Mouse (Mus musculus) forebrain, embryonic 16.5 days (tissue): ENCODE results near the gene Ubr2. TPM values are rescaled to one million over a fixed set of nuclear protein-coding genes. Genes with fewer than 3 reads are reported as not detected.

Experiments
- ATAC-seq: fragments of 200-750 bp; cut with Nextera tagmentation; 2 replicates; pipeline ENCODE4 v1.8.0; 2017; ENCODE audit warnings: mild to moderate bottlenecking, moderate library complexity
- H3K27ac ChIP-seq: fragments of 300-500 bp; sonication (generic); 2 replicates; pipeline ENCODE4 v1.5.1; 2014; ENCODE audit warnings: low read length, control low read depth
- H3K27me3 ChIP-seq: fragments of 300-500 bp; sonication (generic); replicated peaks from 2 replicates; pipeline ENCODE4 v1.6.1; 2014; ENCODE audit warnings: low read length; ENCODE audit not compliant: control insufficient read depth, insufficient read depth
- H3K36me3 ChIP-seq: fragments of 300-500 bp; sonication (generic); 2 replicates; pipeline ENCODE4 v1.6.1; 2014; ENCODE audit not compliant: control insufficient read depth, insufficient read depth
- H3K4me1 ChIP-seq: fragments of 300-500 bp; sonication (generic); replicated peaks from 2 replicates; pipeline ENCODE4 v1.6.1; 2014; ENCODE audit warnings: low read length; ENCODE audit not compliant: control insufficient read depth, insufficient read depth
- H3K4me2 ChIP-seq: fragments of 300-500 bp; sonication (generic); 2 replicates; pipeline ENCODE4 v1.6.1; 2014; ENCODE audit warnings: mild to moderate bottlenecking, low read length, control low read depth
- H3K4me3 ChIP-seq: fragments of 300-500 bp; sonication (generic); replicated peaks from 2 replicates; pipeline ENCODE4 v1.5.1; 2014; ENCODE audit warnings: mild to moderate bottlenecking, low read length, control low read depth
- H3K9ac ChIP-seq: fragments of 300-500 bp; sonication (generic); replicated peaks from 2 replicates; pipeline ENCODE4 v1.6.1; 2014; ENCODE audit warnings: low read depth, low read length, control low read depth
- H3K9me3 ChIP-seq: fragments of 300-500 bp; sonication (generic); 2 replicates; pipeline ENCODE4 v1.6.1; 2016; ENCODE audit warnings: low read length; ENCODE audit not compliant: control insufficient read depth
- WGBS: fragments of 180-500 bp; shearing (Covaris S2); extraction: QIAGEN DNeasy Blood & Tissue Kit; methylation state at CpG from one replicate; pipeline ENCODE4 v1.1.7; 2014; 5-methylcytosine and 5-hydroxymethylcytosine counted together
- polyA plus RNA-seq: library from polyadenylated mRNA; unstranded; fragments of >200 nt; fragmentation: Nextera tagmentation; extraction: Ambion mirVana; gene quantifications from 2 replicates; pipeline ENCODE4 v1.2.1, GENCODE M21; 2015

Gene Ubr2
- 16.0 and 16.9 TPM in 2 replicates for polyA plus RNA-seq

GRCm38 (mm10) chr17:47009898-47010721 is at the start of gene Ubr2:
Gene Ubr2, minus strand, starts transcription at chr17:47010556.
- H3K4me2 ChIP-seq: peak within 1 kb of the TSS; percentile 93
- peak within 1 kb of the TSS; percentile 96 for H3K9ac ChIP-seq
- ATAC-seq: peak; percentile 98
- peaks cover 22% of the 10 kb centered on the region for H3K4me1 ChIP-seq
- WGBS: under 1% methylated on average over 76 of the region's 77 CpGs
- no peaks in the 10 kb centered on the region; the same call in 1 of the 2 replicates for H3K27me3 ChIP-seq
- peak within 1 kb of the TSS; percentile 88 for H3K4me3 ChIP-seq
- no peaks in the 10 kb centered on the region for H3K9me3 ChIP-seq
- H3K27ac ChIP-seq: peak within 1 kb of the TSS; percentile 88
- no peaks in the 10 kb centered on the region for H3K36me3 ChIP-seq

GRCm38 (mm10) chr17:47059836-47060360 is 49.5 kb upstream of the Ubr2 start:
- Histone ChIP-seq H3K9ac (no peak overlapping the region), H3K36me3 (no peaks in the 10 kb centered on the region), H3K27me3 (no peaks in the 10 kb centered on the region), H3K27ac (no peak overlapping the region), H3K4me1 (no peaks in the 10 kb centered on the region), H3K4me2 (no peak overlapping the region), H3K4me3 (no peak overlapping the region), H3K9me3 (0 out of 2 replicates have a peak, but pooled peaks cover 4% of the 10 kb centered on the region)
- no peak for ATAC-seq
- WGBS: 67% methylated on average over 12 of the region's 12 CpGs

- H3K27ac ChIP-seq: no peak overlapping the region
- ATAC-seq: no peak
- no peaks in the 10 kb centered on the region for H3K4me1 ChIP-seq
- H3K9ac ChIP-seq: no peak overlapping the region
- WGBS: 97% methylated on average over 4 of the region's 4 CpGs
- no peak overlapping the region for H3K4me2 ChIP-seq
- H3K27me3 ChIP-seq: no peaks in the 10 kb centered on the region
- H3K4me3 ChIP-seq: no peak overlapping the region
- 0 out of 2 replicates have a peak, but pooled peaks cover 4% of the 10 kb centered on the region for H3K9me3 ChIP-seq
- H3K36me3 ChIP-seq: no peaks in the 10 kb centered on the region
These were observed 47.6 kb upstream of the Ubr2 start for GRCm38 (mm10) chr17:47057966-47058365.

- Histone ChIP-seq H3K4me2 (no peak overlapping the region), H3K4me1 (no peaks in the 10 kb centered on the region), H3K27me3 (no peaks in the 10 kb centered on the region), H3K9me3 (0 out of 2 replicates have a peak, but pooled peaks cover 4% of the 10 kb centered on the region), H3K9ac (no peak overlapping the region), H3K36me3 (no peaks in the 10 kb centered on the region), H3K4me3 (no peak overlapping the region), H3K27ac (no peak overlapping the region)
- 87% methylated on average over 6 of the region's 6 CpGs for WGBS
- no peak for ATAC-seq
These were observed 46.1 kb upstream of the Ubr2 start for GRCm38 (mm10) chr17:47056476-47056875.

GRCm38 (mm10) chr17:47055121-47055520 is 44.8 kb upstream of the Ubr2 start:
- Histone ChIP-seq H3K9ac (no peak overlapping the region), H3K27me3 (no peaks in the 10 kb centered on the region), H3K4me2 (no peak overlapping the region), H3K9me3 (0 out of 2 replicates have a peak, but pooled peaks cover 4% of the 10 kb centered on the region), H3K36me3 (no peaks in the 10 kb centered on the region), H3K27ac (no peak overlapping the region), H3K4me3 (no peak overlapping the region), H3K4me1 (no peaks in the 10 kb centered on the region)
- WGBS: 91% methylated on average over 7 of the region's 7 CpGs
- ATAC-seq: no peak

- Histone ChIP-seq H3K9me3 (0 out of 2 replicates have a peak, but pooled peaks cover 4% of the 10 kb centered on the region), H3K27me3 (no peaks in the 10 kb centered on the region), H3K36me3 (no peaks in the 10 kb centered on the region), H3K27ac (no peak overlapping the region), H3K9ac (no peak overlapping the region), H3K4me3 (no peak overlapping the region), H3K4me2 (no peak overlapping the region), H3K4me1 (no peaks in the 10 kb centered on the region)
- WGBS: 86% methylated on average over 11 of the region's 11 CpGs
- no peak for ATAC-seq
These were observed 44.3 kb upstream of the Ubr2 start for GRCm38 (mm10) chr17:47054613-47055012.

GRCm38 (mm10) chr17:47050678-47051077 is 40.3 kb upstream of the Ubr2 start:
- WGBS: 90% methylated on average over 3 of the region's 3 CpGs
- no peak for ATAC-seq

GRCm38 (mm10) chr17:47042866-47043265 is 32.5 kb upstream of the Ubr2 start:
- H3K36me3 ChIP-seq: no peaks in the 10 kb centered on the region

More at GRCm38 (mm10) chr17:47050678-47051077, 40.3 kb upstream of the Ubr2 start:
- no peaks in the 10 kb centered on the region for H3K4me1 ChIP-seq
- no peak overlapping the region for H3K27ac ChIP-seq
- H3K9ac ChIP-seq: no peak overlapping the region
- H3K4me3 ChIP-seq: no peak overlapping the region
- no peaks in the 10 kb centered on the region for H3K9me3 ChIP-seq
- H3K27me3 ChIP-seq: no peaks in the 10 kb centered on the region
- no peak overlapping the region for H3K4me2 ChIP-seq
- H3K36me3 ChIP-seq: no peaks in the 10 kb centered on the region

More at GRCm38 (mm10) chr17:47042866-47043265, 32.5 kb upstream of the Ubr2 start:
- no peaks in the 10 kb centered on the region for H3K27me3 ChIP-seq
- H3K9me3 ChIP-seq: no peaks in the 10 kb centered on the region
- no peak for ATAC-seq
- no peak overlapping the region for H3K27ac ChIP-seq
- 95% methylated on average over 14 of the region's 14 CpGs for WGBS
- no peak overlapping the region for H3K9ac ChIP-seq
- H3K4me2 ChIP-seq: no peak overlapping the region
- H3K4me1 ChIP-seq: peaks cover 2% of the 10 kb centered on the region; the same call in 1 of the 2 replicates
- no peak overlapping the region for H3K4me3 ChIP-seq
